Mouse (Mus musculus): ENCODE measurements around the gene Serpinf2. TPM values are rescaled to one million over a fixed set of nuclear protein-coding genes. Genes with fewer than 3 reads are reported as not detected.
"Not testable (repeated sequence)": the region's sequence is repeated elsewhere in the genome, so short reads cannot be mapped to it uniquely, and the experiment has no call there.

Serpinf2 gene
- polyA plus RNA-seq, 1 experiment, result 0.70 TPM

DNA sequence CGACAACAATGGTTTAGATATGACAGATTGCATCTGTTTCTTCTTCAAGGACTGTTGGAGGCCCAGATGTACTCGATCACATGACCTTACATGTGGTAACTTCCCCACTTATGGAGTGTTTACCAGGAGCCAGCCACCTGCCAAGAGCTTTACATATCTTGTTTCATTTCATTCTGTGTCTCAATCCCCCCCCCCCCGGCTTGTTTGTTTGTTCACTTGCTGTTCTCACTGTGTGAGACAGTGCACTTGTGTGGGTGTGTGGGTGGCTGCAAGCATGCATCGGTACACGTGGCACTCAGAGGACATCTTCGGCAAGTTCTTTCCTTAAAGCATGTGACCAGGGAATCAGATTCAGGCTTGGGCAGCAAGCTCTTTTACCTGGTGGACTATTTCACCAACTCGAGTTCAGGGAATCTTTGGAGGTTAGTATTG lies 17.1 kb upstream of the Serpinf2 start:
- TF ChIP-seq POLR2A (IDR thresholded peaks at IDR 0.05; ENCODE audit: borderline replicate concordance, control insufficient read depth, low read depth, low read length) (no peak), CTCF (IDR thresholded peaks at IDR 0.05; ENCODE audit: control insufficient read depth, insufficient read depth, low read length) (no peak)
- 50% methylated on average over 7 of the region's 7 CpGs for WGBS
- peak overlapping the region; percentile 2; the same call in 1 of the 2 replicates for H3K27ac ChIP-seq (ENCODE audit: control insufficient read depth, insufficient read depth, low read depth, low read length, poor library complexity)
- H3K4me3 ChIP-seq (replicated peaks; ENCODE audit: control insufficient read depth, low read depth, low read length), result no peak overlapping the region
- peaks cover 14% of the 10 kb centered on the region for H3K4me1 ChIP-seq (ENCODE audit: control insufficient read depth, insufficient read depth, low read length)

DNA sequence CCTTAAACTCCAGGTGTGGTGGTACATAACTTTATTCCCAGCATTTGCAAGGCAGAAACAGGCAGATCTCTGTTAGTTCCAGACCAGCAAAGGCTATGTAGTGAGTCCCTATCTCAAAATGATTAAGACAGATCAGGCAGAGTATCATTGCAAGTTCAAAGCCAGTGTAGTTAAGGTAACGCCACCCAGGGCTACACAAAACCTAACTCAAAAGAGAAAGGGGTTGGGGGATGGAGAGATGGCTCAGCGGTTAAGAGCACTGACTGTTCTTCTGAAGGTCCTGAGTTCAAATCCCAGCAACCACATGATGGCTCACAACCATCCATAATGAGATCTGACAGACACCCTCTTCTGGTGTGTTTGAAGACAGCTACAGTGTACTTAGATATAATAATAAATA lies 16.6 kb upstream of the Serpinf2 start:
- Histone ChIP-seq H3K4me1 (ENCODE audit: control insufficient read depth, insufficient read depth, low read length) (peaks cover 14% of the 10 kb centered on the region), H3K27ac (ENCODE audit: control insufficient read depth, insufficient read depth, low read depth, low read length, poor library complexity) (peak overlapping the region; percentile 35; the same call in 1 of the 2 replicates)
- not testable (repeated sequence) for H3K4me3 ChIP-seq (replicated peaks; ENCODE audit: control insufficient read depth, low read depth, low read length)
- 85% methylated on average over 2 of the region's 2 CpGs for WGBS

DNA sequence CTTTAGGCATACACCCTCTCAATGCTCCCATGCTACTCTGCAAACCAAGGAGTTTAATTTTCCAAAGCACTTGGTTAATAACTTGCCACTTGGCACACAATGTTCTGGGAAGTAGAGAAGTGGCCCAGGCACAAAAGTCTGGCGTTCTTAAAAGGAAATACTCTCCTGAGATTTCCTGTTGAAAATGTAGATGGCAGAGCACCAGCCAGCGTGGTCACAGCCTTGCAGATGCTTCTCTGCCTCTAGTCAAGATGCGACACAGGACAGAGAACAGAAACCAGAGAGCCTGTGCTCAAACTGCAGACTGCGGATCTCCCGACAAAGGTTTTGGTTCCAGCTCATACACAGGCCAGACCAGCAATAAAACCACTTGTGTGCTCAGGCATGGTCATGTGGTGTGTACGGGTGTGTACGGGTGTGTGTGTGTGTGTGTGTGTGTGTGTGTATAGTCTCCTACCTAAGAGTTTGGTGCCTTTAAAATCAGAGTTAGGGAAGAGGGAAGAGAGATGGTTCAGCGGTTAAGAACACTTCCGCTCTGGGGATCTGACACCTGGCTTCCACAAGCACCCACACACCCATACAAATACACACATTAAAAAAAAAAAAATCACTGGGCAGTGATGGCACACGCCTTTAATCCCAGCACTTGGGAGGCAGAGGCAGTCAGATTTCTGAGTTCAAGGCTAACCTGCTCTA lies 15.8 kb upstream of the Serpinf2 start:
- WGBS, result 34% methylated on average over 10 of the region's 10 CpGs
- Histone ChIP-seq H3K4me3 (replicated peaks; ENCODE audit: control insufficient read depth, low read depth, low read length) (no peak overlapping the region), H3K4me1 (ENCODE audit: control insufficient read depth, insufficient read depth, low read length) (peaks cover 16% of the 10 kb centered on the region), H3K27ac (ENCODE audit: control insufficient read depth, insufficient read depth, low read depth, low read length, poor library complexity) (peak overlapping the region; percentile 66)
- TF ChIP-seq CTCF (IDR thresholded peaks at IDR 0.05; ENCODE audit: control insufficient read depth, insufficient read depth, low read length), result no peak

DNA sequence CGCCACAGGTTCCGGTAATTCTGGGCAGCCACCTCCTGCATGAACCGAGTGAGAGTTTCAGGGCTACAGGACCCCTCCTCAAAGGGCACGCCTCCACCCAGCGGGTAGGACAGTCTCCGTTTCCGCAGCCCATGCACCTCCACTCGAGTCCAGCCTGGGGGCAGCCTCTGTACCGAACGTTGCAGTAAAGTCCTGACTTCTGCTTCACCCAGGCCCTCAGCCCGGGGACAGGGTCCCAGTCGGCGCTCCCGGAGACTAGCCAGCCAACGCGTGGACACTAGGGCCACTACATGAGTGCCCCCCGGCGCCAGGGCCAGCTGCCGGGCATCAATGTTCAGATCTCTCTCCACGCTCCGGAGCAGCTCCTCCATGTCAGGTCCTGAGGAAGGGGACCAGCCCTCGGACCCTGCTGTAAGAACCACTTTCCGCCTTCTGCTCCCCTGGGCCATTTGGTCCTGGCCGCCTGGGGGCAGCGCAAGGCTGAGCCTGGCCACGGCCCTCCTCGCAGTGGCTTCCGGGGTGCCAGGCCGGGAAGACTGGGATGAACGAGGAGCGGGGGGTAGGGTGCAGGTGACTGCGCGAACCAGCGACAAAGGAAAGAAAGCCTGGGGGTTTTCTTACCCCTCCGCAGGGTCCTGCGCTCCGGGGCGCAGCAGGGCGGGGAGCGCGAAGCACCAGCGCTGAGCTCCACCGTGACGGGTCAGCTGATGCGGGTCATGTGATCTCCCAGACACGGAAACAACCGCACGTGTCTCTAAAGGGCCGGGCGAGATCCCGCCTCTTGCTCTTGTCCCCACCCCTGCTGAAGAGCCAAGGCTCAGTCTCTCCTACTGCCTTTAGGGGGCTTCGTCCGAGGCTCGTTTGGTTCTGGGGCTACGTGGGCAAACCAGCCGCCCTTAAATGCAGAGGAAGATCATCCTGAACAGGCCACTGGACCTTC lies 14.9 kb upstream of the Serpinf2 start, which contains the start of gene Wdr81:
TSS of gene Wdr81 (minus strand) at position 727 of the 940 bp plus-strand sequence.
- peak; percentile 55 for TF ChIP-seq CTCF (IDR thresholded peaks at IDR 0.05; ENCODE audit: control insufficient read depth, insufficient read depth, low read length)
- peak; percentile 85; the same call in 1 of the 2 replicates for TF ChIP-seq POLR2A (IDR thresholded peaks at IDR 0.05; ENCODE audit: borderline replicate concordance, control insufficient read depth, low read depth, low read length)
- H3K4me3 ChIP-seq (replicated peaks; ENCODE audit: control insufficient read depth, low read depth, low read length), result peak within 1 kb of the TSS; percentile 79
- WGBS, result 3% methylated on average over 56 of the region's 56 CpGs
- H3K27ac ChIP-seq (ENCODE audit: control insufficient read depth, insufficient read depth, low read depth, low read length, poor library complexity), result peak within 1 kb of the TSS; percentile 66
- peaks cover 15% of the 10 kb centered on the region for H3K4me1 ChIP-seq (ENCODE audit: control insufficient read depth, insufficient read depth, low read length)

DNA sequence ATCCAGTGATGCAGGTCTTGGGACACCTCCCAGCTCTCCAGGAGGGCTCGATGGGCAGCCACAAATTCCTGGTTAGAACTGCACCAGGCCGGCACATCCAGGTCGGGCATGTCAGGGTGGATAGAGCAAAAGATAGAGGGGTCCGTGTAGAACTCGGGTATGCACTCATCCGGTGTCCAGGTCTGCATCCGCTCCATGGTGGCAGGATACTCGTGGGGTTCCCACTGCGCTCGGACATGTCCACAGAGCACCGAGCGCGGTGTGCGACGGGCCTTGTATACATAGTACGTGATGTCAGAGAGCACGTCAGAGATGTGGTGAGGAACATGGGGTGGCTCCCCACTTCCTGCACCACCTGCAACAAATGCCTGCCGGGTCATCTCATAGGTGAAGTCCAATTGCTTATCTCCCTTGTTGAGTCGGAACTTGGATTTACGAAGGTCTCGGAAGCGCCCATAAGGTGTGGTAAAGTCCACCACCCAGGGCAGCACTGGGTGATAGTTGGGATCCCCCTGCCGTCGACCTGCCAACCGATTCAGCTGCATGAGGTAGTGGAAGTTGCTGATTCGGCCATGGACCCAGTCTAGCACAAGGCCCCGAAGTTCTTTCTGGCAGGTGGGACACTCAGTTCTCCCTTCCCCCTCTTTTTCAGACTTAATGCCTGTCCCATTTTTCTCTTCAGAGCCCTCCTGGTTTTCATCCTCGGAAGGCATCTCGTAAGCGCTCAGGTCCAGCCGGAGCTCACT lies 13.6 kb upstream of the Serpinf2 start:
- peaks cover 12% of the 10 kb centered on the region for H3K4me1 ChIP-seq (ENCODE audit: control insufficient read depth, insufficient read depth, low read length)
- WGBS, result 91% methylated on average over 31 of the region's 31 CpGs
- H3K4me3 ChIP-seq (replicated peaks; ENCODE audit: control insufficient read depth, low read depth, low read length), result no peak overlapping the region
- TF ChIP-seq CTCF (IDR thresholded peaks at IDR 0.05; ENCODE audit: control insufficient read depth, insufficient read depth, low read length) (no peak), POLR2A (IDR thresholded peaks at IDR 0.05; ENCODE audit: borderline replicate concordance, control insufficient read depth, low read depth, low read length) (no peak)
- no peak overlapping the region for H3K27ac ChIP-seq (ENCODE audit: control insufficient read depth, insufficient read depth, low read depth, low read length, poor library complexity)

DNA sequence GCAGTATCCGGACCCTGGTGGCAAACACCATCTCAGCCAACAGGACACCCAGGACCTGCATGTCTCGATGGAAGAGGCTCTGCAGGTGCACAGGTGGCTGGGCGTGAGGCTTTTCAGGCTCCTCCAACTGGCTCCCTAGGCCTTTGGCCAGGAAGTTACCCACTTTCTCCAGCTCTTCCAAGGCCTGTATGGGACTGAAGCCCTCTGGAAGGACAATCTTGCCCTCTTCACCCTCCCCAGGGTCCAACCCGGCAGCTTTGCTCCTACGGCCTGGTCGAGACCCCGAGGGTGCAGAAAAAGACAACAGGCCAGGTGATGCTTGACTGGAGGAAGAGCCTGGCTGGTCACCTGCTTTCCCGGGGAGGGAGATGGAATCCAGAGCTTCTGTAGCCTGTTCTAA lies 12.7 kb upstream of the Serpinf2 start:
- no peak for TF ChIP-seq POLR2A (IDR thresholded peaks at IDR 0.05; ENCODE audit: borderline replicate concordance, control insufficient read depth, low read depth, low read length)
- TF ChIP-seq CTCF (IDR thresholded peaks at IDR 0.05; ENCODE audit: control insufficient read depth, insufficient read depth, low read length), result no peak
- no peak overlapping the region for H3K27ac ChIP-seq (ENCODE audit: control insufficient read depth, insufficient read depth, low read depth, low read length, poor library complexity)
- 91% methylated on average over 8 of the region's 8 CpGs for WGBS
- H3K4me1 ChIP-seq (ENCODE audit: control insufficient read depth, insufficient read depth, low read length), result peaks cover 11% of the 10 kb centered on the region
- no peak overlapping the region for H3K4me3 ChIP-seq (replicated peaks; ENCODE audit: control insufficient read depth, low read depth, low read length)

DNA sequence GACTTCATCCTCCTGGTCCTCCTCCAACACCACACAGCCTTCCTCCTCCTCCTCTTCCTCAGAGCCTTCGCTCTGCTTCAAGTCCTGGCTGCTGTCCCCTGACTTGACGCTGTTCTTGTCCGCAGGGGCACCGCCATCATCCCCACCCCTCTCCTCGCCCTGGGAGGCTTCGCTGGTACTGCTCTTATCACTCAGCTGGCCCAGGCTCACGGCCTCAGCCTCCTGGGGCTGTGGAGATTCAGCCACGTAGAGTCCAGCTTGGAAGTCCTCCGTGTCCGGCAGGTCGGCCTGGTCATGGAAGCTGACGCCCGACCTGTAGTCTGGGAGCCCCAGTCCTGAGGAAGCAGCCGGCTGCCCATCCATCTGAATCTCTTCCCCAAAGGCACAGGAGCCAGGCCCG lies 11.5 kb upstream of the Serpinf2 start:
- H3K27ac ChIP-seq (ENCODE audit: control insufficient read depth, insufficient read depth, low read depth, low read length, poor library complexity), result peak overlapping the region; percentile 90
- WGBS, result 67% methylated on average over 15 of the region's 15 CpGs

More for the DNA sequence above, 11.5 kb upstream of the Serpinf2 start:
- H3K4me1 ChIP-seq (ENCODE audit: control insufficient read depth, insufficient read depth, low read length), result peaks cover 8% of the 10 kb centered on the region
- TF ChIP-seq POLR2A (IDR thresholded peaks at IDR 0.05; ENCODE audit: borderline replicate concordance, control insufficient read depth, low read depth, low read length) (peak; percentile 69; the same call in 1 of the 2 replicates), CTCF (IDR thresholded peaks at IDR 0.05; ENCODE audit: control insufficient read depth, insufficient read depth, low read length) (no peak)
- H3K4me3 ChIP-seq (replicated peaks; ENCODE audit: control insufficient read depth, low read depth, low read length), result peak overlapping the region; percentile 66

Measured in bone marrow, adult 2 months (tissue).